Mouse (Mus musculus) embryonic fibroblast, embryonic 13.5 days (primary cell): ENCODE results near the gene Hoxd3.

Experiments
- CTCF ChIP-seq: IDR thresholded peaks from 2 replicates; pipeline ENCODE4 v1.5.1; 2011; ENCODE audit warnings: mild to moderate bottlenecking, control low read depth, low read length, moderate library complexity, borderline replicate concordance; ENCODE audit not compliant: insufficient read depth
- POLR2A ChIP-seq: IDR thresholded peaks from 2 replicates; pipeline ENCODE4 v1.6.1; 2011; ENCODE audit warnings: low read depth, mild to moderate bottlenecking, control low read depth, low read length, moderate library complexity

- TF ChIP-seq CTCF = no peak
- no peak for TF ChIP-seq POLR2A
Measured at GRCm38 (mm10) chr2:74689574-74690337, 22.0 kb upstream of the Hoxd3 start.
